Mouse (Mus musculus): ENCODE measurements around the gene Stx8. TPM values are rescaled to one million over a fixed set of nuclear protein-coding genes. Genes with fewer than 3 reads are reported as not detected.

The Stx8 gene
- polyA plus RNA-seq, 1 experiment, result 15.9 TPM

- Histone ChIP-seq H3K27me3 (ENCODE audit: control insufficient read depth, insufficient read depth, insufficient read length) (no peaks in the 10 kb centered on the region), H3K79me3 (ENCODE audit: low read depth) (no peaks in the 10 kb centered on the region), H3K4me3 (ENCODE audit: insufficient read depth, poor library complexity, severe bottlenecking) (no peak overlapping the region), H3K36me3 (ENCODE audit: control insufficient read depth, insufficient read depth) (no peaks in the 10 kb centered on the region), H3ac (ENCODE audit: control insufficient read depth, insufficient read length, low read depth) (no peak overlapping the region), H3K79me2 (ENCODE audit: control insufficient read depth, insufficient read depth) (no peaks in the 10 kb centered on the region)
- TF ChIP-seq USF1 (IDR thresholded peaks at IDR 0.05; ENCODE audit: low read depth) (no peak), FOSL1 (IDR thresholded peaks at IDR 0.05; ENCODE audit: insufficient read depth, low read length, poor library complexity, severe bottlenecking) (no peak), MYOD1 (IDR thresholded peaks at IDR 0.05; ENCODE audit: control insufficient read depth, insufficient read length, low read depth) (no peak), MAX (IDR thresholded peaks at IDR 0.05) (no peak), CEBPB (IDR thresholded peaks at IDR 0.05; ENCODE audit: low read depth) (no peak), CTCF (IDR thresholded peaks at IDR 0.05; ENCODE audit: control insufficient read depth, insufficient read depth, insufficient read length) (no peak), MYOG (IDR thresholded peaks at IDR 0.05; ENCODE audit: control insufficient read depth, extremely low read depth, insufficient read length) (no peak)
Observed at GRCm38 (mm10) chr11:68082756-68083155, 116.8 kb downstream of the Stx8 start.

DNA sequence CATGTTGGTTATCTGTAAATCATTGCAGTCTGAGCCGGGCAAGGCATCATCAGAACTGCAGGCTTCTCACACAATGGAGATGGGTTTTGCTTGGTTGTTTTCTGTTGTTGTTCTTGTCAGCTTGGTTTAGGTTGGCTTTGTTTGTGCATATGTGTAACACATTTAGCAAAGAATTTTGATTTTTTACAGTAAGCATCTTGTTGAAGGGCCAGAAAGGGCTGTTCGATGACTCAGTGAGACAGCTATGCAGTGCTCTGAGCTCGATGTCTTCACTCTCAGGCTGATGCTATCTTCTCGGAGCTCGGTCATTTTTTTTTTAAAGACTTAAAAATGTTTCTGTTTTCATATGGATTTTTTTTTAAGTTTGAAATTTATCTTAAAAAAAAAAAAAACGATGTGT lies 117.6 kb downstream of the Stx8 start:
- Histone ChIP-seq H3K4me3 (ENCODE audit: insufficient read depth, poor library complexity, severe bottlenecking) (no peak overlapping the region), H3K36me3 (ENCODE audit: control insufficient read depth, insufficient read depth) (no peaks in the 10 kb centered on the region), H3K79me2 (ENCODE audit: control insufficient read depth, insufficient read depth) (no peaks in the 10 kb centered on the region), H3K27me3 (ENCODE audit: control insufficient read depth, insufficient read depth, insufficient read length) (no peaks in the 10 kb centered on the region), H3K79me3 (ENCODE audit: low read depth) (no peaks in the 10 kb centered on the region), H3ac (ENCODE audit: control insufficient read depth, insufficient read length, low read depth) (no peak overlapping the region)
- TF ChIP-seq MAX (IDR thresholded peaks at IDR 0.05) (no peak), FOSL1 (IDR thresholded peaks at IDR 0.05; ENCODE audit: insufficient read depth, low read length, poor library complexity, severe bottlenecking) (peak; percentile 57)

DNA sequence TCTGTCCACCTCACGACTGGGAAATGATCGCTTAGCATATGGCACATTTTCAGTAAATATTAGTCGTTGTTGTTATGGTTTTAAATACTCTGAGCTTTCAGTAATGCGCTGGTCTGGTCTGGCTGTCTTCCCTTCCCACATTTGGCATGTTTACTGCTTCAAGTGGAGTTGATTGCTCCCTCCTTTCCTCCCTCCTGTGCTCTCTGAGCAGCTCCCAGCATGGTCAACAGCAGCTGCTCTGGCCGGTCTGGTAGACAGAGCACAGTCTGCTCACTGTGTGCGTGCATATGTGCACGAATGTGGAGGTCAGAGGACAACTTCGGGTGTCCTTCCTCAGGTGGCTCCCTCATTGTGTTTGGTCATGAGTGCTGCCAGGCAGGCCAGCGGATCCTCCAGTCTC lies 120.2 kb downstream of the Stx8 start:
- Histone ChIP-seq H3K36me3 (ENCODE audit: control insufficient read depth, insufficient read depth) (no peaks in the 10 kb centered on the region), H3ac (ENCODE audit: control insufficient read depth, insufficient read length, low read depth) (no peak overlapping the region), H3K27me3 (ENCODE audit: control insufficient read depth, insufficient read depth, insufficient read length) (no peaks in the 10 kb centered on the region), H3K79me2 (ENCODE audit: control insufficient read depth, insufficient read depth) (no peaks in the 10 kb centered on the region), H3K4me3 (ENCODE audit: insufficient read depth, poor library complexity, severe bottlenecking) (no peak overlapping the region), H3K79me3 (ENCODE audit: low read depth) (no peaks in the 10 kb centered on the region)
- TF ChIP-seq CTCF (IDR thresholded peaks at IDR 0.05; ENCODE audit: control insufficient read depth, insufficient read depth, insufficient read length) (no peak), MAX (IDR thresholded peaks at IDR 0.05) (no peak), FOSL1 (IDR thresholded peaks at IDR 0.05; ENCODE audit: insufficient read depth, low read length, poor library complexity, severe bottlenecking) (no peak), MYOG (IDR thresholded peaks at IDR 0.05; ENCODE audit: control insufficient read depth, extremely low read depth, insufficient read length) (no peak), MYOD1 (IDR thresholded peaks at IDR 0.05; ENCODE audit: control insufficient read depth, insufficient read length, low read depth) (no peak), CEBPB (IDR thresholded peaks at IDR 0.05; ENCODE audit: low read depth) (no peak), USF1 (IDR thresholded peaks at IDR 0.05; ENCODE audit: low read depth) (no peak)

DNA sequence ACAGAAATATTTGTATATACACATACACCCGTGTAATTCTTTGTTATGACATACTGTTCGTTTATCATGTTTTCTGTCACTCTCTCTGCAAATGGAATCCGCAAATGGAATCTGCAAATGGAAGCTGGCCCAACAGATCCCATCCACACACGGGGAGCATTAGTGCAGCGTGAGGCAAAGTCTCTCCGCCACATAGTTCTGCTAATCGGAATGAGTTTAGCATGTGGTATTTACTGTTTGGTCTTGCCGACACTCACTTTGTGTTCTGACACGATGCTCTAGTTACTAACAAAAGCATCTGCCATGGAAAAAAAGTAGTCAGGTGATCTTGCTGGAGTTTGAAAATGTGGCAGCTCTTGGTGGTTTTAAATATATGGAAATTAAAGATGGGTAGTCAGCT lies 123.4 kb downstream of the Stx8 start:
- no peaks in the 10 kb centered on the region for H3K36me3 ChIP-seq (ENCODE audit: control insufficient read depth, insufficient read depth)
- H3K79me3 ChIP-seq (ENCODE audit: low read depth), result no peaks in the 10 kb centered on the region
- no peaks in the 10 kb centered on the region for H3K27me3 ChIP-seq (ENCODE audit: control insufficient read depth, insufficient read depth, insufficient read length)
- H3K4me3 ChIP-seq (ENCODE audit: insufficient read depth, poor library complexity, severe bottlenecking), result no peak overlapping the region
- TF ChIP-seq MYOG (IDR thresholded peaks at IDR 0.05; ENCODE audit: control insufficient read depth, extremely low read depth, insufficient read length) (no peak), CTCF (IDR thresholded peaks at IDR 0.05; ENCODE audit: control insufficient read depth, insufficient read depth, insufficient read length) (no peak), CEBPB (IDR thresholded peaks at IDR 0.05; ENCODE audit: low read depth) (no peak), MAX (IDR thresholded peaks at IDR 0.05) (no peak), FOSL1 (IDR thresholded peaks at IDR 0.05; ENCODE audit: insufficient read depth, low read length, poor library complexity, severe bottlenecking) (no peak), MYOD1 (IDR thresholded peaks at IDR 0.05; ENCODE audit: control insufficient read depth, insufficient read length, low read depth) (no peak), USF1 (IDR thresholded peaks at IDR 0.05; ENCODE audit: low read depth) (no peak)
- no peak overlapping the region for H3ac ChIP-seq (ENCODE audit: control insufficient read depth, insufficient read length, low read depth)
- H3K79me2 ChIP-seq (ENCODE audit: control insufficient read depth, insufficient read depth), result no peaks in the 10 kb centered on the region

GRCm38 (mm10) chr11:68089885-68090592 lies 124.0 kb downstream of the Stx8 start:
- Histone ChIP-seq H3K36me3 (ENCODE audit: control insufficient read depth, insufficient read depth) (no peaks in the 10 kb centered on the region), H3ac (ENCODE audit: control insufficient read depth, insufficient read length, low read depth) (no peak overlapping the region), H3K79me2 (ENCODE audit: control insufficient read depth, insufficient read depth) (no peaks in the 10 kb centered on the region), H3K4me3 (ENCODE audit: insufficient read depth, poor library complexity, severe bottlenecking) (no peak overlapping the region), H3K27me3 (ENCODE audit: control insufficient read depth, insufficient read depth, insufficient read length) (no peaks in the 10 kb centered on the region), H3K79me3 (ENCODE audit: low read depth) (no peaks in the 10 kb centered on the region)
- peak; percentile 47 for TF ChIP-seq CEBPB (IDR thresholded peaks at IDR 0.05; ENCODE audit: low read depth)
- peak; percentile 92 for TF ChIP-seq MAX (IDR thresholded peaks at IDR 0.05)
- TF ChIP-seq FOSL1 (IDR thresholded peaks at IDR 0.05; ENCODE audit: insufficient read depth, low read length, poor library complexity, severe bottlenecking), result no peak
- TF ChIP-seq MYOD1 (IDR thresholded peaks at IDR 0.05; ENCODE audit: control insufficient read depth, insufficient read length, low read depth), result peak; percentile 59
